Mouse (Mus musculus): ENCODE results near the gene Tcf25.

- TF ChIP-seq EP300 (IDR thresholded peaks at IDR 0.05) (no peak), CTCF (IDR thresholded peaks at IDR 0.05) (no peak)
Measured at GRCm38 (mm10) chr8:123426511-123427509, 53.3 kb downstream of the Tcf25 start.
